Mouse (Mus musculus) retina, adult 2 months (tissue): ENCODE results near the gene Golga4.

ENCODE experiments used
- DNase-seq: peaks from one replicate; pipeline ENCODE4 v3.0.0-alpha.2; 2012; ENCODE audit warnings: low read depth, low spot score

The Golga4 gene

DNA sequence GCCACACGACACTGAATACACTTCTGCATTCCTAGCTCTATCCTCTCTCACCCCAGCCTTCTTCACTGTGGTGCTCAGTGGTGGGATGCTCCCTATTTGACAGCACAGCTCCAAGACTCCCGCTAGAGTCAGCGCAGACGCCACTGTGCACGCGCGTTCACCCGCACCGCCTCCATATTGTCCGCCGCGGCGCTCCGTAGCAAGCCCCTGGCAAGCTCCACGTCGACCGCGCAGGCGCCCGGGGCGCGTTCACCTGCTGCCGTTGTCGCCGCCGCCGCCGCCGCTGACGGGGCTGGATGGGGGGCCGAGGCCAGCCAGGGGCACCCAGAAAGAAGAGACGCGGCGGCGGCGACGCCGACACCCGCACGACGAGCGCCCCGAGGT lies at the start of gene Golga4:
Gene Golga4 (plus strand): TSS at position 248 of the 384 bp plus-strand sequence.
- peak; percentile 82 for DNase-seq

DNA sequence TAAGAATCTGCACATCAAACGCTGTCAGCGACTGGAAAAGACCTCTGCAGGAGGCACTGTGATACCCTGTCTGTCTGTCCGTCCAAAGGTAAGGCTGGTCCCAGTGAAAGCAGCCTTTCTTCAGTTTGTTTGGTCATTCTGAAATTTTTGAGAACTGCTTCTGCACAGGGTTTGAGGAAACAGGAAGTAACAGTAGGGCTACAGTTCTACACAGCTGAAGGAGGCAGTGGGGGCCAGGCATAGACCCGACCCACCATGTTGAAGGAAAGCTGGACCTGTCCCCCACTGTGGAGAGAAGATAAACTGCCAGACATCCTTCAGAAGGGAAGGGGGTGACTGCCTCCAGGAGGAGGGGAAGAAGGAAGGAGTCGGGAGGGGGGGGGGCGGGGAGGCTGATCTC lies 49.7 kb upstream of the Golga4 start:
- no peak for DNase-seq

- DNase-seq: no peak
Measured at GRCm38 (mm10) chr9:118458039-118458438, 48.0 kb upstream of the Golga4 start.

DNA sequence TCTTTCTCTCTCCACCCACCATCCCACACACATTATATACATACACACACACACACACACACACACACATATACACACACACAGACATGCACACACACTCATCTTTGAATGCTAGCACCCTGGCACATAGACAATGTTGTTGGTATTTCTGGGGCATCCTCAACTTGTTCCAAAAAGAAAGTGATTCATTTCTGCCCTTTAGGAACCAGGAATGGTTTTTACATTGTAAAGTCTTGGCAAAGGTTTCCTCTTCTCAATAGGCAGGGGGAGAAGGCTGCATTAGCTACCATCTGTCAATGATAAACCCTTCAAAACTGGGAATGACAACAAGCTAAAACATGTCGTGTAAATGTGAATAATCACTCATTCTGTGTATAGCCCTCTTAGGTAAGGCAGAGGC lies 42.0 kb upstream of the Golga4 start:
- DNase-seq: no peak

- DNase-seq: no peak
Measured at GRCm38 (mm10) chr9:118468301-118468700, 37.8 kb upstream of the Golga4 start.

DNA sequence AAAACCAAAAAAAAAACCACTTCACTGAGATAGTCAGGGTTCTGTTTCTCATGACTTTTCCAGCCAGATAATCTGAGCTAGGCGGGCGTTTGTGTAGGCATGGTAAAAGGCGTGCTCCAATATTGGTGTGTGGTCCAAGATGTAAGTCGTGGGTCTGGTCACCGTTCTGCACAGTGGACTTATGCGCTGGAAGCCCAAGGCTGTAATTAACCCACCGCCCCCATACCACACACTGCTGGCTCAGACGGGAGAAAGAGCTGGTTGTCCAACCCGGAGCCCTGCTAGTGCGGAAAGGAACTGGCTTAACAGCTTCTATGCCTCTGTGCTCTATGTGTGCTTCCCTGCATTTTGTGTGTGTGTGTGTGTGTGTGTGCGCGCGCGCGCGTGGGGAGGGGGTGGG lies 36.8 kb upstream of the Golga4 start:
- DNase-seq: no peak

DNA sequence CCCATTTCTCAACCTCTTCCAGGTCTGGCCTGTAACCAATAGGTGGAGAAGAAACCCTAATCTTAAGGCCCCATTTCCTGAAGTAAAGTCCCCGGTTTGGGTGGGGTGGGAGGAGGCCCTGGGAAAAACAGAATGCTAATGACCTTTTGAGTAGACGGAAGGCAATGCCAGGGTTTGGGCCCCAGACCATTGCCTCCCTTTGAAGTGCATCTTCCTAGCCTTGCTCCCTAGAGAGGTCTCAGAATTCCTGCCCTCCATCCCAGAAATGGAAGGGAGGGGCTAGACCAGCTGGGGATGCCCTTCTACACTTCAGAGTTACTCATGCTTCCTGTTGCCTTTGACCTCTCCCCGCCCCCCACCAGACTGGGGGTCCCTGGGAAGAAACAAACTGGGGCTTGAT lies 34.8 kb upstream of the Golga4 start:
- no peak for DNase-seq

DNA sequence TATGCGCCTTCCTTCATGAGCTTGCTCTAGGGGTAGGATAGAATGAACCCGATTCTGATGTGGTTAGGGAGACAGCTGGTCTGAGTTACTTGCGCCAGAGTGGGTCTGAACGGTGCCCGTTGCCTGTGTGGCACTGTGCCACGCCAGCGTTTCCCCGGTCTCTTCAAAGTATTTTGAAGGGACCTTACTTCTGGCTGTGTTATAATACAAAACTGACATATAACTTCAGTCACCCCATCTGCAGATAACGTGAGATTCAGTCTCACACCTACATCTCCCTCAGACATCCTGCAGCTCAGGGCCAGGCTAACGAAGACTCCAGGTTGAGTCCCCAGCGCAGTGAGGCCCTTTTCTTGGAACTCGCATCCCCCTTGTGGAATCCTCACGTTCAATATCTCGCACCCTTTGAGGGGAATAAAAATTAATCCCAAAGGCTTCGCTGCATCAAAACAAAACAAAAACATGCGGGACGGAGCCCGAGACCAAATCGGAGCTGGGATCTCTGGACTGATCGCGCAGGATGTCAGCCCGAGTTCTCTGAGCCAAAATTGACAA lies 29.8 kb upstream of the Golga4 start:
- DNase-seq: no peak

GRCm38 (mm10) chr9:118476766-118477271 lies 29.2 kb upstream of the Golga4 start:
- DNase-seq: no peak

DNA sequence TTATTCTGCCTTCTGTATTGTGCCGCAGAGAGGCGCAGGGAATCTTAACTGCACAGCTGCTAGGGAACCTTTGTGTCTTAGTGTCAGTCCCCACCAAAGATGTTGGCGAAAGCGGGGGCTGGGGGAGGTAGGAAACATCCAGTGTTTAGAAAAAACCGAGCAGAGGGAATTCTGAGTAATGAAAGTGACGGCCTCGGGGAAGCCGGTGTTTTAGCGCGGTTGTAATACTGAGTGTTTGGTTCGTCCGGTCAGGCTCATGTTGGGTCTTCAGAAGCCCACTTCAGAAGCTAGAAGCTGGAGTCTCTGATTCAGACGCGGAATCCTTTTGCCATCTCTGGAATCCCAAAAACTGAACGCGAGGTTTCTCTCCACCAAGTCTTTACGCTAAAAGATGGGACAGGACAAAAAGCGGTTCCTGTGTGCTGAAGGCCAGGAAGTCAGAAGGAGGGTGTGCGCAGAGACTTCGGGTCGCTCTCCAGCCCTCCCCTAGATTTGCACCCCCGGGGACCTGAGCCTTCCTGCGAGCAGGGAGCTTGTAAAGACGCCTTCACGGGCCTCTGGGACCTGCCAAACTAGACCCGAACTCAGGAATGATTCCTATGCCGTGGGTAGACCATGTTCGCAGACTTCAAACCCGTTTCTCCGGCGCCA lies 28.7 kb upstream of the Golga4 start:
- DNase-seq: no peak

GRCm38 (mm10) chr9:118477961-118478360 lies 28.1 kb upstream of the Golga4 start, which contains the start of gene Eomes:
TSS of gene Eomes (plus strand) at chr9:118478212.
- no peak for DNase-seq

DNA sequence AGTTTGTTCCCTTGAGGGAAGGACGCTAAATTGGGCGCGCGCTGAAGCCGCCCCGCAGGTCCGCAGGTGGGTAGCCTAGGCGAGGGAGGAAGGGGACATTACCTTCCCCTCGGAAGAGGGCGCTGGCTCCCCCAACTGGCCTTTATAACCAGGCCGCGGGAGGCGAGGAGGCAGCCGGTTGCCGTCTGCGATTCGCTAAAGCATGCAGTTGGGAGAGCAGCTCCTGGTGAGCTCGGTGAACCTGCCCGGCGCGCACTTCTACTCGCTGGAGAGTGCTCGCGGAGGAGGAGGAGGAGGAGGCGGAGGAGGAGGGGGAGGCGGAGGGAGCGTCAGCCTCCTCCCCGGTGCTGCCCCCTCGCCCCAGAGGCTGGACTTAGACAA lies 27.6 kb upstream of the Golga4 start:
- no peak for DNase-seq

- DNase-seq: no peak
Measured at GRCm38 (mm10) chr9:118478839-118479507, 27.1 kb upstream of the Golga4 start.

- no peak for DNase-seq
Measured at GRCm38 (mm10) chr9:118479508-118480291, 26.4 kb upstream of the Golga4 start.

DNA sequence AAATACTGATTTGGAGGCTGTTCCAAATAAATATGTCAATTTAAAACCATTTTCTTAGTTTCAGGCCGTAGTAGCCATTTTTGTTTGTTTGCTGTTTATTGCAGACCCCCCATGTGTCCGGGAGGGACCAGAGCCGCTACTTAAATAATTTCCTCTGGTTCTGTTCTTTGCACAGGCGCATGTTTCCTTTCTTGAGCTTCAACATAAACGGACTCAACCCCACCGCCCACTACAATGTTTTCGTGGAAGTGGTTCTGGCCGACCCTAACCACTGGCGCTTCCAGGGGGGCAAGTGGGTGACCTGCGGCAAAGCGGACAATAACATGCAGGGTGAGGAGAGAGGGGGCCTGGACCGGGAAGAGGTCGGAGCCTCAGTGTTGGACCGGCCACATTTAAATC lies 25.8 kb upstream of the Golga4 start:
- no peak for DNase-seq

DNA sequence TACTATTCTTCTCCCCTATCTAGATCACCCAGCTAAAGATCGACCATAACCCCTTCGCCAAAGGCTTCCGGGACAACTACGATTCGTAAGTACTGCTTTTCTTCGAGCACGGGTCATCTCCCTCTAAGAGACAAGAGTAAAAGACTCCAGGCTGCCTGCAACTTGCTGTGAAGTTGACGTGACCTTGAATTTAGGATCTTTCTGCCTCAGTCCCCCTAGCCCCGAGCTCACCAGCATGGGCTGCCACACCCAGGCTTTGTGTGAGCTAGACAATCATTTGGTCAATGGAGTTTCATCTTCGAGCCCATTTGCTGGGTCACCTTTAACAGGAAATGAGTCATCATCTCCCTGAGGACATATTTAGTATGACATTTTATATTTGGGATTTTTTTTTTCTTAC lies 23.9 kb upstream of the Golga4 start:
- no peak for DNase-seq

DNA sequence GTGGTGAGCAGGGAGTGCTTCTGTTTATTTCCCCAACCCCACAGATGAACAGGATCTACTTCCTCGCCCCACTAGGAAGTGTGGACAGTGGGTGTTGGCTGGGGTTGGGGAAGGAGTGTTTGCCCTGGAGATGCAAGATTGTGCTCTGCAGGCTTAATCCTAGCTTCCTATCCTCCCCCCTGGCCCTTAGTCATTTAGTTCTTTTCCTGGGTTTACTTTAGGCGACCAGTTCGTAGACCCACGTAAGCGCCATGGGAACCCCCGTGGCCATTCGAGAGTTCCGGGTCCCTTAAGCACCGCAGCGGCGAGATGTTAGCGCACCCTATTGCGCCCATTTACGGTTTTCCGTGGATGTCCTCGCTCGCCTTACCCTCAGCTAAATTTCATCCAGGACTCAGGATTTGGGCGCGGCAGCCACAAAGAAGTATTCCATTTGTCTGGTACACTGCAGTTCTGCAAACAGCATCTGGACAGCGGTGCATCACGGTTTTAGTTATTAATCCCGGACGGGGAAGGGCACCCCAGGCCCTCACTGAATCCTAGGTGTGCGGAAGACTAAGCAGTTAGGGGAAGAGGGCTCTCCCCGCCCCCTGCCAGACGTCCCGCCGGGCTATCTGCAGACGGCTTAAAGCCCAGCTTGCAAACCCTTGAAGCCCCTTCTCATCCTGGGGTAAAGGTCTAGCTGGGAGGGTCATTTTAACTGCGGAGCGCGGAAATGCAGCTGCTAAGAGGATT lies 19.5 kb upstream of the Golga4 start:
- DNase-seq: no peak

- no peak for DNase-seq
Measured at GRCm38 (mm10) chr9:118487096-118487395, 19.0 kb upstream of the Golga4 start.

GRCm38 (mm10) chr9:118487636-118488035 lies 18.4 kb upstream of the Golga4 start:
- DNase-seq: no peak

- DNase-seq: no peak
Measured at GRCm38 (mm10) chr9:118488138-118488895, 17.8 kb upstream of the Golga4 start.
